Mouse (Mus musculus): ENCODE data around the gene Lmbrd1.

GRCm38 (mm10) chr1:24734866-24735265 lies 56.4 kb downstream of the Lmbrd1 start:
- TF ChIP-seq EP300 (IDR thresholded peaks at IDR 0.05) (no peak), CTCF (IDR thresholded peaks at IDR 0.05) (no peak)
